Mouse (Mus musculus): ENCODE data around the gene Gm20481. TPM values are rescaled to one million over a fixed set of nuclear protein-coding genes. Genes with fewer than 3 reads are reported as not detected.
A peak's percentile ranks its signal among the peaks of the same experiment; 100 is the strongest.
"Not testable (repeated sequence)": the region's sequence is repeated elsewhere in the genome, so short reads cannot be mapped to it uniquely, and the experiment has no call there.

Gene Gm20481
- polyA plus RNA-seq (2015; fragmentation: Nextera tagmentation; extraction: Ambion mirVana): not detected in 2 replicates

DNA sequence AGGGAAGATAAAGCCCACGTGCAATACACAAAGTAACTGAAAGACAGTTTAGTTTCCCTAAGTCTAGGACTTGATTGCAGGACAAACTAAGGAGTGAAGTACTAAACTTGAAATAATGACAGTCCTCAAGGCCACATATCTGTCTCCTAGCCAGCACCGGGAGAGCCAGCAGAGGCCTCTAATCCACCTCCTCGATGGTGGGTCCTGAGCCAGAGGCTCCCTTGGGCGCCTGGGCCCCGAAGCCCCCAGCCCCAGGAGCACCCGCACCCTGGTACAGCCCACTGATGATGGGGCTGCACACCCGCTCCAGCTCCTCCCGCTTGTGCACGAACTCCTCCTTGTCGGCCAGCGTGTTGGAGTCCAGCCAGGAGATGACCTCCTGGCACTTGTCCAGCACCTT lies at the start of gene Gm20481:
Gene Gm20481 (plus strand): TSS at position 91 of the 400 bp plus-strand sequence.
- not testable (repeated sequence) for H3K4me2 ChIP-seq; H3K4me3 ChIP-seq (replicated peaks); H3K27ac ChIP-seq; H3K36me3 ChIP-seq; H3K9ac ChIP-seq; ATAC-seq (ENCODE audit: insufficient read depth, low FRiP score, low read depth); H3K4me1 ChIP-seq; H3K9me3 ChIP-seq
- WGBS: 57% methylated on average over 7 of the region's 11 CpGs
- H3K27me3 ChIP-seq (replicated peaks): peaks cover 17% of the 10 kb centered on the region

DNA sequence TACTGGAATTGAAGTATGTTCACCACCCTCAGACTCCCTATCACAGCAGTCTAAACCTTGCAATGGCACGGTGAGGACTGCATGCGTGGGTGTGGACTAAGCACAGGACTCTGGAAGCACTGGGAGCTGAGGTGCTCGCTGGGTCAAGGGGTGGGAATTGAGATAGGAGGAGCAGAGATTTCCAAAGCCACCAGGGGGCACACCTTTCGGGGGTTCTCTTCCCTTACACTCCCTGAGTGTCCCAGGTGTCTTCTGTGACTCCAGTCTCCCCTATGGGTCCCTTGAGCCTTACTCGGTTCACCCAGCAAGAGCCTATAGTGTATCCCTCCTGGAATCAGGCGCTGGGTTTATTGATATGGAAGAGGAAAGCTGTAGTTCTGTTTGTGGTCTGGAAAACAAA lies 46.8 kb upstream of the Gm20481 start:
- no peak for ATAC-seq (ENCODE audit: insufficient read depth, low FRiP score, low read depth)
- H3K27me3 ChIP-seq (replicated peaks): no peaks in the 10 kb centered on the region
- H3K4me1 ChIP-seq: no peaks in the 10 kb centered on the region
- H3K4me2 ChIP-seq: no peak overlapping the region
- H3K9me3 ChIP-seq: no peaks in the 10 kb centered on the region
- H3K36me3 ChIP-seq: no peaks in the 10 kb centered on the region
- 48% methylated on average over 6 of the region's 6 CpGs for WGBS
- no peak overlapping the region for H3K4me3 ChIP-seq (replicated peaks)
- H3K9ac ChIP-seq: no peak overlapping the region
- H3K27ac ChIP-seq: no peak overlapping the region

DNA sequence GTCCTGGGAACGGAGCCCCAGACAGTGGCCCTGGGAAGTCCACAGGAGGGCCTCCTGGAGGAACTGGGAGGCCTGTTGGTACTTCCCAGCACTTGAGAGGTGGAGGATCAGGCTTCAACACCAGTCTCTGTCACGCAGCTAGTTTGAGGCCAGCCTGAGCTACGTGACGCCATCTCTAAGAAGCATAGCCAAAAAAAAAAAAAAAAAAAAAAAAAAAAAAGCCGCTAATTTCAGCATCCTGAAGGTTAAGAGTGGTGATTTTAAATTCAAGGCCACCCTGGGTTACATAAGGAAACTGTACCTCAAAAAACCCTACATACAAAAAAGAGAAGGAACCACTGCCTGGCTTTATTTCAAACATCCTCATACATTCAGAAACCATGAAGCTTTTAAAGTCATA lies 45.5 kb upstream of the Gm20481 start:
- H3K27me3 ChIP-seq (replicated peaks): no peaks in the 10 kb centered on the region
- WGBS: 66% methylated on average over 5 of the region's 5 CpGs
- no peak for ATAC-seq (ENCODE audit: insufficient read depth, low FRiP score, low read depth)
- H3K4me2 ChIP-seq: no peak overlapping the region
- no peaks in the 10 kb centered on the region for H3K36me3 ChIP-seq
- H3K4me3 ChIP-seq (replicated peaks): no peak overlapping the region
- H3K27ac ChIP-seq: no peak overlapping the region
- no peaks in the 10 kb centered on the region for H3K4me1 ChIP-seq
- H3K9me3 ChIP-seq: no peaks in the 10 kb centered on the region
- H3K9ac ChIP-seq: no peak overlapping the region

DNA sequence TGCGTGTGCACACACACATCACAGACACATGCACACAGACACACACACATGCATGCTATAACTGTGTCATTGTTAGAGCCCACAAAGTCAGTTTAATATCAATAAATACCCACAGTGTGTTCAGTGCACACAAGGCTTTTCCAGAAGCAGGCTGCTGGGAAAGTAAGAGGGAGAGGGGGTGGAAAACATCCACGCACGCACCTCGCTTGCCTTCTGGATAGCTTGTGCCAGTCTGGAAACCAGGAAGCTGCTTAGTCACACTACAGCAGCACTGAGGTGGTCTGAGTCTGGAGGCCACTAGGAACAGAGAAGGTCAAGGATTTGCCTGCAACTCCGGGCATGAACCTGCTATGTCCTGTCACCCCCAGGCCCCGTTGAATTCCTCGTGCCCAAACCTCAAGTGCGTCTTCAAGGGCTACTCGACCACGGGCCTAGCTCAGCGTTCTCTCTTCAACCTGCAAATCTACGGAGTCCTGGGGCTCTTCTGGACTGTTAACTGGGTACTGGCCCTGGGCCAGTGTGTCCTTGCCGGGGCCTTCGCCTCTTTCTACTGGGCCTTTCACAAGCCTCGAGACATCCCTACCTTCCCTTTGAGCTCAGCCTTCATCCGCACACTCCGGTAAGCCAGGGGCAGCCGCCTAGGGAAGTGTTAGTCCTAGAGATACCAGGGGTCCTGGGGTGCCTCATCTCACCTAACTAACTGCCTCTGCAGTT lies 42.2 kb upstream of the Gm20481 start:
- Histone ChIP-seq H3K4me3 (replicated peaks) (no peak overlapping the region), H3K27ac (no peak overlapping the region), H3K9me3 (no peaks in the 10 kb centered on the region), H3K36me3 (no peaks in the 10 kb centered on the region), H3K4me2 (no peak overlapping the region), H3K27me3 (replicated peaks) (no peaks in the 10 kb centered on the region), H3K4me1 (peaks cover 10% of the 10 kb centered on the region), H3K9ac (no peak overlapping the region)
- ATAC-seq (ENCODE audit: insufficient read depth, low FRiP score, low read depth): no peak
- 83% methylated on average over 18 of the region's 18 CpGs for WGBS

DNA sequence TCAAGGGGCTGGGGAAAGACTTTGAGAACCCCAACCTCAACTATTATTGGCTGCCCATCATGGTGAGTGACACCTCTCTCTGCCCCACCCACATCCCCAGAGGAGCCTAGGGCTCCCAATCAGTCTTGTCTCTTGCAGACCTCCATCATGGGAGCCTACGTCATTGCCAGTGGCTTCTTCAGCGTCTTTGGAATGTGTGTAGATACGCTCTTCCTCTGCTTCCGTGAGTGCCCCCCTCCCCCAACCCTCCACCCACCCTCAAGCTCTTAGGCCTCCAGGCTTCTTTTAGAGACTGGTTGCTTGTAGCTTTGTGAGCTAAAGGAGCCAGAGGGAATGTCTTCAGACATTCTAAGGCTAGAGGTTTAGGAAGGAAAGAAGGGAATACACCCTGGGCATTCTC lies 40.9 kb upstream of the Gm20481 start:
- ATAC-seq (ENCODE audit: insufficient read depth, low FRiP score, low read depth): no peak
- Histone ChIP-seq H3K36me3 (no peaks in the 10 kb centered on the region), H3K4me1 (peaks cover 10% of the 10 kb centered on the region), H3K27me3 (replicated peaks) (no peaks in the 10 kb centered on the region), H3K4me2 (no peak overlapping the region), H3K4me3 (replicated peaks) (no peak overlapping the region), H3K9me3 (no peaks in the 10 kb centered on the region), H3K9ac (no peak overlapping the region), H3K27ac (no peak overlapping the region)
- 52% methylated on average over 4 of the region's 4 CpGs for WGBS

DNA sequence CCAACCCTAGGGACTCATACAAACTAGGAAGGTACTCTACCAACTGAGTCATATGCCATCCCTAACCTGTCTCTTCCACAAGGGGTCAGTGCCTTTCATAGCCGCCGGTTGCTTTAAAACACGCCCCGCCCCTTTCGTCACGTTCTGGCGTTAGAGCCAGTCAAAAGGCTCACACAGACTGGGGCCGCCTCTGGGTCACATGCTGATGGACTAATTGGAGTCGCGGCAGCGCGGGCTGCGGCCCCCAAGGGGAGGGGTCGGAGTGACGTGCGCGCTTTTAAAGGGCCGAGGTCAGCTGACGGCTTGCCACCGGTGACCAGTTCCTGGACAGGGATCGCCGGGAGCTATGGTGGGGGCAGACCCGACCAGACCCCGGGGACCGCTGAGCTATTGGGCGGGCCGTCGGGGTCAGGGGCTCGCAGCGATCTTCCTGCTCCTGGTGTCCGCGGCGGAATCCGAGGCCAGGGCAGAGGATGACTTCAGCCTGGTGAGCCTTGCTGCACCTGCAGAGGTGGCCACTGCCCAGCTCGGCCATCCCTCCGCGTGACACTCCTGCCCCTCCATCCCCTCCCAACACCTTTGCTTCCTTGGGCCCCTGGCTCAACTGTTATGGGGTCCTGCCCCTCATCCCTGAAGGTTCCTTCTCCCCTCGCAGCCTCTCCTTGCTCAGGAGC lies 38.5 kb upstream of the Gm20481 start, which contains the start of gene Neu1:
Gene Neu1 (plus strand): TSS at position 193 of the 674 bp plus-strand sequence.
- no peaks in the 10 kb centered on the region for H3K36me3 ChIP-seq
- no peaks in the 10 kb centered on the region for H3K27me3 ChIP-seq (replicated peaks)
- ATAC-seq (ENCODE audit: insufficient read depth, low FRiP score, low read depth): peak; percentile 96
- H3K4me3 ChIP-seq (replicated peaks): peak within 1 kb of the TSS; percentile 82
- H3K27ac ChIP-seq: 0 out of 2 replicates have a peak within 1 kb of the TSS, but pooled peaks have one; percentile 48
- H3K4me2 ChIP-seq: peak within 1 kb of the TSS; percentile 94
- 0% methylated on average over 38 of the region's 38 CpGs for WGBS
- peaks cover 10% of the 10 kb centered on the region for H3K4me1 ChIP-seq
- no peaks in the 10 kb centered on the region for H3K9me3 ChIP-seq
- H3K9ac ChIP-seq: peak within 1 kb of the TSS; percentile 58

DNA sequence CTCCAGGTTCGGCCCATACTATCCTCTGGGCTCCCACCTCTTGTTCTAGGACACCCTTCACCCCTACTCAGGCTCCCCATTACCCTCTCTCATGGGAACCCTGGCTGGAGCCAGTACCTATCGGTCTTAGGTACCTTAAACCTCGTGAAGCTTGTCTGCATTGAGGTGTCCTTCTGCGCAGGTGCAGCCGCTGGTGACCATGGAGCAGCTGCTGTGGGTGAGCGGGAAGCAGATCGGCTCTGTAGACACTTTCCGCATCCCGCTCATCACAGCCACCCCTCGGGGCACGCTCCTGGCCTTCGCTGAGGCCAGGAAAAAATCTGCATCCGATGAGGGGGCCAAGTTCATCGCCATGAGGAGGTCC lies 38.0 kb upstream of the Gm20481 start:
- WGBS: 15% methylated on average over 14 of the region's 14 CpGs
- 0 out of 2 replicates have a peak, but pooled peaks have one; percentile 3 for ATAC-seq (ENCODE audit: insufficient read depth, low FRiP score, low read depth)
- 0 out of 2 replicates have a peak overlapping the region, but pooled peaks have one; percentile 48 for H3K27ac ChIP-seq
- H3K9ac ChIP-seq: peak overlapping the region; percentile 58
- H3K4me2 ChIP-seq: peak overlapping the region; percentile 94
- H3K4me3 ChIP-seq (replicated peaks): peak overlapping the region; percentile 82
- H3K4me1 ChIP-seq: peaks cover 10% of the 10 kb centered on the region
- no peaks in the 10 kb centered on the region for H3K9me3 ChIP-seq
- H3K27me3 ChIP-seq (replicated peaks): no peaks in the 10 kb centered on the region
- no peaks in the 10 kb centered on the region for H3K36me3 ChIP-seq

DNA sequence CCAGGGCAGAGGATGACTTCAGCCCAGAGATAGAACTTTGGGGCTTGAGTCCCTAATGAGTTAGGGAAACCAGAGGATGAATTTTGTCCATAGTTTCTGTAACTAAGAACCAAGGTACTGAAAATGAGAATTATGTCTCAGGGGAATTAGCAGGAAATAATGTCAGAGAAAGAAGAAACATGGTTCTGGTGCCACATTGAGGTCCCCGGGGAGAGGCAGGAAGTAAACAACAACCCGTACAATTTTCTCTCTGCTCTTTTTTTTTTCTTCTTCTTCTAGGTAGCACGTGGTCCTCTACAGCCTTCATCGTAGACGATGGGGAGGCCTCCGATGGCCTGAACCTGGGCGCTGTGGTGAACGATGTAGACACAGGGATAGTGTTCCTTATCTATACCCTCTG lies 37.4 kb upstream of the Gm20481 start:
- Histone ChIP-seq H3K4me1 (peaks cover 10% of the 10 kb centered on the region), H3K9ac (peak overlapping the region; percentile 58; the same call in 1 of the 2 replicates), H3K4me3 (replicated peaks) (peak overlapping the region; percentile 82), H3K4me2 (peak overlapping the region; percentile 94), H3K27ac (no peak overlapping the region), H3K9me3 (no peaks in the 10 kb centered on the region), H3K27me3 (replicated peaks) (no peaks in the 10 kb centered on the region), H3K36me3 (no peaks in the 10 kb centered on the region)
- ATAC-seq (ENCODE audit: insufficient read depth, low FRiP score, low read depth): no peak
- WGBS: 74% methylated on average over 8 of the region's 8 CpGs

DNA sequence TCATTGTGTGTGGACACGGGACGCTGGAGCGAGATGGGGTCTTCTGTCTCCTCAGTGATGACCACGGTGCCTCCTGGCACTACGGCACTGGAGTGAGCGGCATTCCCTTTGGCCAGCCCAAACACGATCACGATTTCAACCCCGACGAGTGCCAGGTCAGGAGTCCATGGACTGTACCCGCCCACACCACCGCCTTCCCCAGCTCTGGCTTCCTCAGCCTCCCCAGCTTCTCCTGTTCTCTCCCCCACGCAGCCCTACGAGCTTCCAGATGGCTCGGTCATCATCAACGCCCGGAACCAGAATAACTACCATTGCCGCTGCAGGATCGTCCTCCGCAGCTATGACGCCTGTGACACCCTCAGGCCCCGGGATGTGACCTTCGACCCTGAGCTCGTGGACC lies 35.7 kb upstream of the Gm20481 start:
- H3K27ac ChIP-seq: no peak overlapping the region
- no peaks in the 10 kb centered on the region for H3K9me3 ChIP-seq
- 71% methylated on average over 24 of the region's 24 CpGs for WGBS
- H3K36me3 ChIP-seq: no peaks in the 10 kb centered on the region
- H3K4me3 ChIP-seq (replicated peaks): no peak overlapping the region
- H3K27me3 ChIP-seq (replicated peaks): no peaks in the 10 kb centered on the region
- peaks cover 10% of the 10 kb centered on the region for H3K4me1 ChIP-seq
- H3K9ac ChIP-seq: no peak overlapping the region
- no peak overlapping the region for H3K4me2 ChIP-seq
- ATAC-seq (ENCODE audit: insufficient read depth, low FRiP score, low read depth): no peak

DNA sequence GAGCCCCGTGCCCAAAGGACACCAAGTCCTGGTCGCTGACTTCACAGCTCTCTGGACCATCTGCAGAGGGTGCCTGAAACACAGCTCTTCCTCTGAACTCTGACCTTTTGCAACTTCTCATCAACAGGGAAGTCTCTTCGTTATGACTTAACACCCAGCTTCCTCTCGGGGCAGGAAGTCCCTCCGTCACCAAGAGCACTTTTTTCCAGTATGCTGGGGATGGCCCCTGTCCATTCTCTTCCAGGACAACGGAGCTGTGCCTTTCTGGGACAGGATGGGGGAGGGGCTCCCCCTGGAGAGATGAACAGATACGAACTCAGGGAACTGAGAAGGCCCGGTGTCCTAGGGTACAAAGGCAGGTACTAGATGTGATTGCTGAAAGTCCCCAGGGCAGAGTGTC lies 34.9 kb upstream of the Gm20481 start:
- H3K9ac ChIP-seq: no peak overlapping the region; the same call in 1 of the 2 replicates
- H3K4me3 ChIP-seq (replicated peaks): no peak overlapping the region
- H3K9me3 ChIP-seq: no peaks in the 10 kb centered on the region
- H3K4me2 ChIP-seq: no peak overlapping the region
- no peaks in the 10 kb centered on the region for H3K36me3 ChIP-seq
- H3K27ac ChIP-seq: no peak overlapping the region
- 46% methylated on average over 8 of the region's 8 CpGs for WGBS
- no peak for ATAC-seq (ENCODE audit: insufficient read depth, low FRiP score, low read depth)
- peaks cover 10% of the 10 kb centered on the region for H3K4me1 ChIP-seq
- no peaks in the 10 kb centered on the region for H3K27me3 ChIP-seq (replicated peaks)

DNA sequence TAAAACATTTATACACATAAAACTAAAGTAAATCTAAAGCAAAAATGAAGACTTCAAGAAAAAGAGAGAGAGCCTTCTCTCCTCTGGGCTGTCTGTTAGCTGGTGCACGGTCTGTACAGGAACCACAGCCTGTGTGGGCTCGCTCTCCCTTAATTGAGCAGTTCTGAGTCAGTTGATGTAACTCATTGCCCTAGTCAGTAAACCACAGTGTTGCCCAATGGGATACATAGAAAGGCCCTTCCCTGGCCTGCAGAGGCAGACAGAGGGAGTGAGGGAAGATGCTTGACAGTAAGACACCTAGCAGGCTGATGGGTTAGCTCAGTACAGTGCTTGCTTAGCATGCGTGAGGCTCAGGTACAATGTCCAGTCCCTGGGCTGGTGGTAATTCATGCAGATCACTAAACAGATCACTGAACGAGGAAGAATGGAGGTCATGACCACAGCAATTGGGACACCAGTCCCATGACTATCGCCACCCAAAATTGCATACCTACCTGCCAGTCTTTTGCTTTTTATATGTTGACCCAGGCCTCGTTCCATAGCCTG lies 31.7 kb upstream of the Gm20481 start:
- no peak for ATAC-seq (ENCODE audit: insufficient read depth, low FRiP score, low read depth)
- no peak overlapping the region for H3K4me2 ChIP-seq
- H3K4me3 ChIP-seq (replicated peaks): no peak overlapping the region
- no peaks in the 10 kb centered on the region for H3K36me3 ChIP-seq
- no peak overlapping the region for H3K9ac ChIP-seq
- H3K9me3 ChIP-seq: no peaks in the 10 kb centered on the region
- H3K27ac ChIP-seq: no peak overlapping the region
- 86% methylated on average over 6 of the region's 6 CpGs for WGBS
- no peaks in the 10 kb centered on the region for H3K27me3 ChIP-seq (replicated peaks)
- H3K4me1 ChIP-seq: peaks cover 4% of the 10 kb centered on the region

Measured in stomach, embryonic 15.5 days (tissue).